Mouse (Mus musculus): ENCODE measurements around the gene Plekhg5. TPM values are rescaled to one million over a fixed set of nuclear protein-coding genes. Genes with fewer than 3 reads are reported as not detected.

Plekhg5 gene
- total and polyA plus RNA-seq, 3 experiments, result 7.4 to 21.9 (median 15.5) TPM

DNA sequence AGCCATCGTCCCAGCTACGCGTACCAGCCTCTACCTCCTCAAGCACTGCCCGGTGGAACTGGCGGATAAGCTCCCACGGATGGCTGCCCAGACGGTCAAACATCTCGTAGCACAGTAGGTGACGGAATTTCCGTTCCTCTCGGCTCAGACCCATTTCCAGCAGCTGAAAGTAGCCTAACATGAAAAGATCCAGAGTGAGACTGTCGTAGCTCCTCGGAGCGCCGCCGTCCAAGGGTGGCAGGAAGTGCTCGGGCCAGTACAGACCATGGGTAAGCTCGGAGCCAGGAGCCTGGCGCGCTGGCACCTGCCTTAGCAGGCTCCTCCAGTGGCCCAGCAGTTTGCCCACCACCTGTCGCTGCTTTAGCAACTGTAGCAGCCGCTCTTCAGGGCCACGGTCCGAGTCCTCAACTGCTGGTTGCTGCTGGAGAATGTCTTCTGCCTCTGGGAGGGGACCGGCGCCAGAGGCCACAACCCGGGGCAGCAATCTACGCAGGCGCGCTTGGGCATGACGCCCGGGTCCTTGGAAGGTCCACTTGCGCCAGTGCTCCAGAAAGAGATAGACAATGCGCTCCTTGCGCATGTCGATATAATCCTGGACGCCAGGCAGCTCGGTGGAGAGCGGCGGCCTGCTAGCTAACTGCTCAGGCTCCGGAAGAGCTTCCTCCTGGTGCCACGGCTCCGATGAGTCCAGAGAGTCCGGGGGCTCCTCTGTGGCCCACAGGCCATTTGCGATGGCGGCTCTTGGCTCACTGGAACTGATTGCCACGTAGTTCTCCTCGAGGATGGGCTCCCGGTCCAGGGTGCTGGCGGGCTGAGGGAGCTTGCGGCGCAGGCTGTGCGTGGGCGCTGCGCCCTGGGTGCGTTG lies 53.1 kb downstream of the Plekhg5 start:
- peak; percentile 85 for DNase-seq

DNA sequence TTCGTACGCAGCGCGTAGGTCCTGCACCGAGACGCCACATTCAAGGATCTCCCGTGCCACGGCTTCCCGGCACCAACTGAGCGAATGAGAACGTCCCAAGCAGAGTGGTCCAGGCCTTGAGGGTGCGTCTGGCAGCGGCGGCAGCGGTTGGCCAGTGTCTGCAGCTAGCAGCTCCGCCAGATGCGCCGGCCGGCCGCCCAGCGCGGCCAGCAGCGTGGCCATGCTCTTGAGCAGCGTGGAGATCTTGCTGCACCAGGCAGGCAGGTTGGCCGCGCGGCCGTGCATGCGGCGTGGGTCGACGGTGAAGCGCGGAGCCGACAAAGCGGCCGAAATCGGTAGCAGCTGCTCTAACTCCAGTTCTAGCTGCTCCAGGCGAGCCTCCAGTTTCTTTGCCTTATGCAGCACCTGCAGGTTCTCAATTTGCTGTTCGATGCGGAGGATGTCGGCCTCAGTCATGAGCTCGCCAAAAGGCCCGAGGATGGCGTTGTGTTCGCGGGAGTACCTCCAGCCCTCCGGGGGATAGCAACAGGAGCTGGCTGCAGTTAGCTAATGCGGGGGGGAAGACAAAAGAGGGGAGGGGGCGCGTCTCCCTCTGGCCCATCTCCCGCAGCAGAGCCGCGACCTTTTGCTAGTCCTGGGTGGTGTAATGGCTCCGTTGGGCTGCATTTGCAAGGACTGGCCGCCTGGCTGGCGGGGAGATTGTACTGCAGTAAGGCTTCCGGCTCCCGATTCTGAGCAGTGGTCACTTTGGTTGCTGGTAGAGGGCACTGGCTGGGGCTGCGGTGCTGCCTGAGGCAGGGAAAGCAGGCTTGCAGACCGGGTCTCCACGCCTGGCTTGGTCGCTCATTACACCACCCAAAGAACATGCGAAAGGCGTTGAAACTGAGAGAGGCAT lies 54.0 kb downstream of the Plekhg5 start:
- peak; percentile 39 for DNase-seq

DNA sequence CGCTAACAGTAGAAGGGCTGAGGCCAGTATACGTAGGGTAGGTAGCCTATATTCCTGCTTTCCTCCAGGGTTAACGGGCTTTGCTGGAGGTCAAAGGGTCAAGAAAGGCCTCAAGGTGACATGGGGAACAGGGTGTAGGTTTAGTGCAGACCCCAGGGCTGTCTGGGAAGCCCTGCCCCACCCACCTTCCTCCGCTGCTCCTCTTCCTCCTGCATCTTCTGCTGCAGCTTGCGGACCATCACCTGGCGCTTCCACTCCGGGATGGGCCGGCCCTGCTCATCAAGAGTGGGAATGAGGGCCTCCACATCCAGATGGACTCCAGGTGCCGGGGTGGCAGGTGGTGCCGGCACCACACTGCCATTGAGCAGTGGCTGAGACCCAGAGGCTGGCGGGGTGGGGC lies 55.6 kb downstream of the Plekhg5 start:
- no peak for DNase-seq

DNA sequence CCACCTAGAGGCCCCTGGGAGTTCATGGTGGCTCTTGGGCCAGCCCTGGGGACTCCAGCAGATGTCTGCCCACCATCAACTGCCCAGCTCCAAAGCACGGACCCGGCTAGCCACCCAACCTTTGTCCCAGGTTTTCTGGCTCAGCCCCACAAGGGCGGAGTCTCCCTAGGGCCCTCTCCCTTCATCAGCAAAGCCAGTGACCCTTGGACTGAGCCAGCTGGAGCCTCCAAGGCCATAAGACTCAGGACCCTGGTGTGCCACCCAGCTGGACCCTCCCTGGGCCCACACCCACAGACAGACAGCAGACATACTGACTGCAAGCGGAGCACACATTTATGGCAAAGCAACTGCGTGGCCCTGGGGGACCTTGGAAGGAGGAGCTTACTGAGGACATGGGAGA lies 56.5 kb downstream of the Plekhg5 start:
- no peak for DNase-seq

DNA sequence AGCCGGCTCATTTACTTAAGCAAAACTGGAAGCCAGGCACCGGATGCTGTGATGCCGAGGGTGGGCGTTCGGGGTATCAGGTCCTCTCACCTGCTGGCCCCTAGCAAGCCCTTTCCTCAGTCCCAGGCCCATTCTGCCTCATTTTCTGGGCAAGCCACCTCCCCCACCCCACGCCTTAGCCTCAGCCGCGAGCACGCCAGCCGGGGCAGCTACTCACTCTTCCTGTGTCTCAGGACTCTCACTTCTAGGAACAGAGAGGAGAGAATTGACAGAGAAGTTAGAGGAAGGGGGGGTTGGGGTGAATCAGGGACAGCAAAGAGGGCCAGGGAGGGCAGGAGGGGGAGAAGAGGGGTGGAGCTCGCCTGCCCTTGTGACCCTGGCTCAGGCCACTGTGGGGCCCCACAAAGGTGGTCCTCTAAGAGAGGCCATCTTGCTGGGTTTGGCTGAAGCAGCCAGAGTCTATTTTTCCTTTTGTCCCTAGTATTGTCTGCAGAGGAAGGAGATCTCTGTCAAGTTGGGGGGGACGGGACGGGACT lies 57.2 kb downstream of the Plekhg5 start:
- DNase-seq, result no peak

DNA sequence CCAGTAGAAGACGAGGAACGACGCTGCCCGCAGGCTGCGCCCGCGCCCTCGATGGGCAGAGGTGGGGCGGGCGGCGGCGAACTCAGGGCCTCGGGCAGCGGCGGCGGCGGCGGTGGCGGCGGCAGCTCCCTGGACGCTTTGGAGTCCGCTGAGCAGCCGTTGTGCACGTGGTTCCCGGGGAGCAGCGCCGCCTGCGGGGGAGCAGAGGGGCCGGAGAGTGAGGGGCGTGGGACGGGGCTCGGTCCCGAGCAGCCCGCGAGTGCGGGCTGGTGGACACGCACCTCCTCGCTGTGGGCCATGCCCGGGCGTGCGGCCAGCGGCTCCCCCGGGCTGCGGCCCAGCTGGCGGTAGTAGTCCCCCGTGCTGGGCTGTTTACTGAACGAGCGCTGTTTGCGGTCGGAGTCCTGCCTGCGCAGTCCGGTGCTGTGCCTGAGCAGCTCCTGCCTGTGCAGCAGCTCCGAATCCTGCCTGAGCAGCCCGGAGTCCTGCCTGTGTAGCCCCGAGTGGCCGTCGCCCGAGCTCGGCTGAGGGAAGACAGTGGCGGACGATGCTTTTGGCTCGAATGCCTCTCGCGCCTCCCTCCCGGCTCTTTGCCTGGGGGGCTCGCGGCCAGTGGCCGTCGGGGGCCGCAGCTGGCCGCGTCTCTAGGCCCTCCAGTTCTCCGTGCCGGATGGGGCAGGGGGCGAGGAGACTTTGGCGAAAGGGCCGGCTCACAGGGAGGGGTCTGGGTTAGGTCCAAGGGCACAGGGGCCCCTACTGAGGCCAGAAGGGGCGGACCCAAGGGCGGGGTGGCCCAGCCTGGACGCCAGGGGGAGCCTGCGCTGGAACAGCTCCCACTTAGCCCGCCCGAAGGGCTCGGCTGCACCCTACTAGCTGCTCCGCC lies 58.7 kb downstream of the Plekhg5 start:
- peak; percentile 72 for DNase-seq

DNA sequence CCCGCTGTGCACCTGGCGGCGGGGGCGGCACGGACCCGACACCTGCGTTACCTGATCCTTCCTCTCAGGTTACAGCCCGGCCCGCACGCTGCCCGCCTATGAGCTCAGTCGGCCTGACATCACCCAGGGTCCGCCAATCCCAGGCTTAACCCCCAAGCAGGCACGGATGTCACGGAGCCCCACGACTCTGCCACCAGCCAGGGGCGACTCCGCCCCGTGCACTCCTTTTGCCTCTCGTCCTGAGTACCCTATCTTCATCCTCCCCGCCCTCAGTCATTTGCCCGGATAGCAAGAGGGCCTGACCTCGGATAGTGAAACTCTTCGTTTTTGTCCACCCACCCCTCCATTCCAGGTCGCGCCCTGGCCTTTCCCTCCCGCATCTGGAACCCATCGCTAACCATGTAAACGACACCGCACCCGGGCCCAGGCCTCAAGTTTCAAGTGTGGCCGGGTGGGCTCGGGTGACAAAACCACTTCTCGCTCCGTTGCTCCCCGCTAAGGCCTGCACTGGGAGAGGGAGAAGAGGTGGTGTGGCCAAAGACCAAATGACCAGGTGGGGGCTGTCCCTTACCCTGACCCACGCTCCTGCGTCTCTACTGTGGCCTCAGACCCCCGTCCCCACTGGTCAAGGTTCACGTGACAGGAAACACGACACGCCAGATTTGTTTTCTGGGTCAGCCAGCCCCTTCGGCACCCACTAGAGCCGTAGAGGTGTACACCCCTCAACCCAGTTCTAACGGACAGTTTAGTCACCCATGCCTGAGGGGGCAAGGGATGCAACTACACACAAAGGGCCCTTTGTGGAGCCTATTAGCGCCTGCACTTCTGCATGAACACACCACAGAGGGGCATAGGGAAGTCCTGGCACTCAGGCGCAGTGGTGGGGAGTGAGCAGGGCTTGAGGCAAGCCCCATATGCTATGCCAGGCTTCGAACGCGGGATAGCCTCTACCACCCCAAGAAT lies 59.8 kb downstream of the Plekhg5 start:
- no peak for DNase-seq

DNA sequence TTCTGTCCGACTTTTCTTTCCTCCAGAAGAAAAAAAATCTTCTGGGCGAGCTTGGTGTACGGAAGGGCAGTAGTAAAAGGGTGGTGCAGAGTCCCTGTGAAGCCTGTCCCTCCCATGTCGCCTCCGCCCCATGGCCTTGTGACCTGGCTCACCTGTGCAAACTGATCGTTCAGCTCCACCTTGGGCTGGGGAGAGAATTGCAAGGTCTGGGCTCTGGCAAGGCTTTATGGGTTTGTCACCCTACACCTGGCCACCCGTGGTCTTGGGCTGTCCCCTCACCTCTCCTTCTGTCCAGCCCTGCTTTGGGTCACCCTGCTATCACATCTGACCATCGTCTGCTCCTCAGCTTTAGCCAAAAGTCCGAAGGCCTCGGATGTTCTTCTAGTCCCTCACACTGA lies 60.5 kb downstream of the Plekhg5 start:
- DNase-seq, result no peak

DNA sequence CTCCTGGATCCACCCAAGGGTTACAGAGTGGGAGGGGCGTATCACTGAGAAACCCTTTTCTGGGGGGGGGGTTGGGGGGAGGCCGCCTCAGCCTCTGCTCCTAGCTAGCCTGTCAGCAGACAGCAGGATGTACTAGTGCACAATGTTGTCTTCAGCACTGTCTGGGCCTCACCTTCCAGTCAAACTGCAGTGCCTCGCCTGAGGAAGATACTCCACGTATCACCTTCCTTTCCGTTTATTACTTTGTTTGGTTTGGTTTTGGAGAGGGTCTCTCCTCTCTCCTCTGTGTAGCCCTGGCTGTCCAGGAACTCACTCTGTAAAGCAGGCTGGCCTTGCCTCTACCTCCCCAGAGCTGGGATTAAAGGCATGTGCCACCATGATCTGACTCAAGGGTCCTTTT lies 60.9 kb downstream of the Plekhg5 start:
- no peak for DNase-seq

DNA sequence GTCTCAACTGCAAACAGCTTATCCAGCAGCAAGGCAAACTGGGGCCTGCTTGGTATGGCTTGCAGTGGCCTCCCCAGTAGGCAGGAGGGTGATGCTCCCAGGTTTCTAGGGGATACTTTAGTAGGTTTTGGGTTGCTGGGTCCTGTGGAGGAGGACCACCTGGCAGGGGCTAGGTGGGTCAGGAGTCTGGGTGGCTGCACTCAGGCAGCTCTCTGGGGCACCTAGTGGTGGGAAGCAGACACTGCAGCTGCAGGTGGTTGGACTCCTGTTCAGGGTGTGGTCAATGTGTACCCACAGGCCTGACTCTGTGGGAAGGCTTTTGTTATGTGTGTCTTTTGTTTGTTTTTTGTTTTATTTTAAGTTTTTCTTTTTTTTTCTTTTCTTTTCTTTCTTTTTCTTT lies 62.2 kb downstream of the Plekhg5 start:
- no peak for DNase-seq

DNA sequence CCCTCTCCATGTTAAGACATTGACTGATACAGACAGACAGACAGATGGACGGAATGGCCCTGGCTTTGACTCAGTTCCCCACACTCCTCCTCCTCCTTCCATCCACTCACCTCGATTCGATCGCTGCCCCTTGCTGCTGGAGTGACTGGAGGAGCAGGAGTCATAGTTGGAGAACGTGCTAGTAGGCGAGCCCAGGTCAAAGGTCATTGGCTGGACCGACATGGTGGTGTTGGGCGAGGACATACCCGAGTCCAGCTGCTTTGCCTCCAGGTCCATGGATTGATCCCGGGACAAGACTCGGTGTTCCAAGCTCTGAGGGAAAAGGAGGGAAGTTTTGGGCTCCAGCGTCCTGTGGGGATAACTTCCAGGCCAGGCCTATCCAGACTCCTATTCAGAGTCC lies 63.1 kb downstream of the Plekhg5 start:
- no peak for DNase-seq

DNA sequence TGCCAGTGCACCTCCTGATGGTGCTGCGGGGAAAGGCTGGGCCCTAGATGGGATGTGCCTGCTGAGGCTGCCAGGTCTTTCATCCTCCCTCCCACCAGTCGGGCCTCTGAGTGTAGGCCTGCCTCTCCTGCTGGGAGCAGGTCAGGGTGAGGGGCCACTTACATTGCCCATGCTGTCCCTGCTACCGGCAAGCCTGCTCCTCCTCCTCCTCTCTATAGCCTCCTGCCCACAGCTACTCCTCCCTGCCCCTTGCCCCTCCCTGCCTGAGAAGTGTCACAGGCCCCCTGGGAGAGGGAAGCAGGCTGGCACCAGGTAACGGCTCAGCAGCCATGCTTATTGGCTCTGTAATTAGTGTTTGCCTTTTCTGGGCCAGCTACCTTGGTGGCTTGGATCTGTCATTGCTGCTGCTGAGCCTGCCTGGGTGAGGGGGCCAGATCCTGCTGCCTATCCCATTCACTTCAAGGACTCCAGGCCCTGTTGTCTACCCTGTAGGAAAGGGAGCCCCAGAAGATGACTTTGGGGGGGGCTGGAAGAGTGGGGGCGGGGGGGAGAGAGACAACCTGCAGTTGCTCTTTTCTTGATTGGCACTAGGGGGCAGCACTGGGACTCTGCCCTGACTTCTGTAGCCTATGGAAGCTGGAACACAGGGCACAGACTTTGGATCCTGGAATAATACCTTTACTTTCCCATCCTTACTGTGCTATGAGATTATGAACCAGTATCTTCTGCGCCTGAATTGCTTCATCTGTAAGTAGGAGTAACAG lies 64.0 kb downstream of the Plekhg5 start:
- DNase-seq, result no peak

DNA sequence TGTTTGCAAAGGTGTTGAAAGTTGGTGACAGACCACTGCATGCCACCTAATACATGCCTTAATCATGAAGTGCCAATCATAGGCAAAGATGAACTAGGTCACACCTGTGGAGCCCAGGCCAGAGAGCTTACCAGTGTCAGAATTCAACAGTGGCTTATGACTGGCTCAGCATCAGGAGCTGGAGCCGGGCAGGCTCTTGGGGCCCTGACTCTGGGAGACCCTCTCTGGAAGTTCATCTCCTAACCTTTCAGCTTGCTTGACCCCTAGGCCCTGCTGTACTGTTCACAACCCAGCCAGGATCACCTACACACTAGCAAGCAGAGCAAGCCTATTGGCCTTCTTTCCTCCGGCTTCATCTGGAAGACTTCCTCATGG lies 64.6 kb downstream of the Plekhg5 start:
- no peak for DNase-seq

DNA sequence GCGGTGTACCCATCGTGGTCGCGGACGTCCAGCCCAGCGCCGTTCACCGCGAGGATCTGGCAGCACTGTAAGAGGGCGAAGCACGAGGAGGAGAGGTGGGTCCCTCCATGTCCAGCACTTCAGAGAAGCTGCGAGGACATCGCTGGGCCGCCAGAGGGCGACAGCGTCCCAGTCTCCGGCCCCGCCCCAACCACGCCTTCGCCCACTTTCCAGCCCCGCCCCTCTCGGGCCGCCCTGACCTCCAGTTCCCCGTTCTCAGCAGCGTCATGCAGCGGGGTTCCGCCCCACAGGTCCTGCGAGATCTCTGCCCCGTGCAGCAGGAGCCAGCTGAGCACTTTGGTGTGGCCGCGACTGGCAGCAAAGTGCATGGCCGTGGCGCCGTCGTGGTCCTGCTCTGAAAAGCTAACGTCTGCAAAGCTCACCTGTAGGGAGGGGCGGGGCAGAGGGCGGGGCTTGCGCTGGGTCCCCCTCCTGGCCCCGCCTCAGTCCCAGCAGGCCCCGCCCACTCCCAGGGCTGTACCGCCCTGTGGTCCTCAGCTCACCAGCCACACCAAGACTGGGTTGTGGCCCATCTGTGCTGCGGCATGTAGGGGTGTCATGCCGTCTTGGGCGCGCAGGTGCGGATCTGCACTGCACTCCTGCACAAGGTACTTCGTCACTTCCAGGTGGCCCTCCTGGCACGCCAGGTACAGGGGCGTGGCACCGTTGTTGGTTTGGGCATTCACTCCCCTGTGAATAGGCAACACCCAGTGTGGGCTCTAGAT lies 66.4 kb downstream of the Plekhg5 start:
- peak; percentile 93 for DNase-seq

DNA sequence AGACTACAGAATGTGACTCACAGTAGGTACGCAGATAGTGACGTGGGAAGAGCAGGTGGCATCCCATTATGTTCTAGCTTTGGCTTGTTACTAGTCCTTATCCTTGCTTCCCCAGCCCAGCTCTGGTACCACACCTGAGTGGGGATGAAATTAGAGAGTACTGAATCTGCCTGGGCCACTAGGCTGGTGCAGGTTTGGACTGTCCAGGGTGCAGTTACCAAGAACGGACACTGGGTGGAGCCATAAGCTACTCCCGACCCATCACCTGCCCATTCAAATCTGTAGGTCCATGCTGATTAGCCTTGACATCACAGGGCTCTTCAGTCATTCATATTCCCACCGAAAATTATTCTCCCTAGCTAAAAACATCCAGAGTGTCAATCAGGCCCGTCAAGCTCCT lies 68.1 kb downstream of the Plekhg5 start:
- peak; percentile 52 for DNase-seq

DNA sequence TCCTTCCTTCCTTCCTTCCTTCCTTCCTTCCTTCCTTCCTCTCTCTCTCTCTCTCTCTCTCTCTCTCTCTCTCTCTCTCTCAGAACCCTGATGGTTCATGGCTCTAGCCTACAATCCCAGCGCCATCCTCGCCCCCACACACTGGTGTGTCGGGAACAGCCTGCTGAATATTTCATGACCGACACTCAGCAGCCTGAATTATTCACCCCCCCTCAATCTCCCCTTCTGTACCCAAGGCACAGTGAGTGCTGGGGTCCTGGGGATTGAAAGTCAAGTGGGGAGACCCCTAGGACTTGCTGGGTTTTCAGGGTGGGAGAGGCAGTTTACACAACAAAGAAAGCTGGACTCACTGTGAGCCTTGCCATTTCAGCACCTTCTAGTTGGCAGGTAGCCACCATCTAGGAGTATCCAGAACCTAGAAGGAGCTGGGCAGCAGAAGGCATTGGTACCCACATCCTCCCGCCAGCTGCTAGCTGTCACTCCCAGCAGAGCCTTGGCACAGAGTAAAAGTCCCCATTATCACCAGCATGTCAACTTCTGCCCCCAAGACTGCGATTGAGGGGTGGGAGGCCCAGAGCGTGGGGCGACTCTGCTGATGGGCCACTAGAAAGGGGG lies 69.3 kb downstream of the Plekhg5 start:
- DNase-seq, result no peak

DNA sequence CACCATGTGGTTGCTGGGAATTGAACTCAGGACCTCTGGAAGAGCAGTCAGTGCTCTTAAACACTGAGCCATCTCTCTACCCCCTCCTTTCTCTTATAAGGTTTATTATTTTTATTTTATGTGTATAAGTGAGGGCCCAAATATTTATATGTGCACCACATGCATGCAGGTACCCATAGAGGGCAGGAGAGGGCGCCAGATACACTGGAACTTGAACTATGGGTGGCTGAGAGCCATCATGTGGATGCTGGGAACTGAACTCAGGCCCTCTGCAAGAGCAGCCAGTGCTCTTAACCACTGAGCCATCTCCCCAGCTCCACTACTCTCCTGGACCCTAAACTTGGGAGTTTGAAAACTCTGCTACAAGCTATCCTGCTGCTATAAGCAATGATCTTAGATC lies 71.3 kb downstream of the Plekhg5 start:
- no peak for DNase-seq

DNA sequence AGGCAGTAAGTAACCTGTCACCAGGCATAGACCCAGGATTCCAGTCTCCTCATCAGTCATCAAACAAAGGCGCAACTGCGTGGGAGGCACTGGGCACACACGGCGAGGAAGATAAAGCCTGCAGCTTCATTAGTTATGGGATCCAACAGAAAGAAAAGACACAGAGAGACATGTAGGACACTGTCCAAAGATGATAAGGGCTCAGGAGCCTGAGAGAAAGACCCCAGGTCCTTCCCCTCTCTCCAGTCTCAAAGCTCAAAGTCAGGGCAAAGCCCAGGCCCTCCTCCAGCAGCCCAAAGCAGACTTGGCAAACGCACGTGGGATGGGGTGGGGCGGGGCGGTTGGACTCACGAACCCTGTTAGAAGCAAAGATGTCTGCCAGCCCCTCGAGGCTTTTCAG lies 73.2 kb downstream of the Plekhg5 start:
- no peak for DNase-seq
